Mouse (Mus musculus) heart, postnatal 0 days (tissue): Measurements from ENCODE around the gene Chd9. TPM values are rescaled to one million over a fixed set of nuclear protein-coding genes. Genes with fewer than 3 reads are reported as not detected.

ENCODE experiments used
- ATAC-seq: fragments of 200-750 bp; cut with Nextera tagmentation; 2 replicates; pipeline ENCODE4 v1.8.0; 2017; ENCODE audit warnings: low read depth, moderate number of reproducible peaks, moderate library complexity; ENCODE audit not compliant: insufficient read depth
- DNase-seq: peaks from one replicate; pipeline ENCODE4 v3.0.0-alpha.2; 2016; ENCODE audit warnings: low spot score
- H3K27ac ChIP-seq: fragments of 300-500 bp; sonication (generic); 2 replicates; pipeline ENCODE4 v1.5.1; 2014; ENCODE audit warnings: low read depth, mild to moderate bottlenecking
- H3K27me3 ChIP-seq: fragments of 300-500 bp; sonication (generic); 2 replicates; pipeline ENCODE4 v1.6.1; 2014; ENCODE audit warnings: low read length, mixed read lengths; ENCODE audit not compliant: control insufficient read depth, insufficient read depth
- H3K36me3 ChIP-seq: fragments of 300-500 bp; sonication (generic); replicated peaks from 2 replicates; pipeline ENCODE4 v1.6.1; 2014; ENCODE audit warnings: low read length, mixed read lengths; ENCODE audit not compliant: control insufficient read depth, insufficient read depth
- H3K4me1 ChIP-seq: fragments of 300-500 bp; sonication (generic); 2 replicates; pipeline ENCODE4 v1.6.1; 2014; ENCODE audit warnings: antibody characterized with exemption; ENCODE audit not compliant: control insufficient read depth, insufficient read depth
- H3K4me2 ChIP-seq: fragments of 300-500 bp; sonication (generic); 2 replicates; pipeline ENCODE4 v1.6.1; 2014; ENCODE audit warnings: low read depth, mild to moderate bottlenecking, low read length, moderate library complexity
- H3K4me3 ChIP-seq: fragments of 300-500 bp; sonication (generic); 2 replicates; pipeline ENCODE4 v1.5.1; 2014; ENCODE audit warnings: low read depth, low read length
- H3K9ac ChIP-seq: fragments of 300-500 bp; sonication (generic); replicated peaks from 2 replicates; pipeline ENCODE4 v1.6.1; 2014; ENCODE audit warnings: low read depth, low read length, mixed read lengths
- H3K9me3 ChIP-seq: fragments of 300-500 bp; sonication (generic); replicated peaks from 2 replicates; pipeline ENCODE4 v1.6.1; 2016; ENCODE audit warnings: low read length; ENCODE audit not compliant: control insufficient read depth
- CTCF ChIP-seq: IDR thresholded peaks from 2 replicates; pipeline ENCODE4 v1.5.1; 2016; ENCODE audit warnings: antibody characterized with exemption, control low read depth, low read depth
- EP300 ChIP-seq: IDR thresholded peaks from 2 replicates; pipeline ENCODE4 v1.6.1; 2016; ENCODE audit warnings: antibody characterized with exemption, low read depth
- WGBS: fragments of 180-500 bp; shearing (Covaris S2); extraction: QIAGEN DNeasy Blood & Tissue Kit; methylation state at CpG from one replicate; pipeline ENCODE4 v1.1.7; 2014; 5-methylcytosine and 5-hydroxymethylcytosine counted together
- polyA plus RNA-seq: library from polyadenylated mRNA; unstranded; fragments of >200 nt; fragmentation: Nextera tagmentation; extraction: Ambion mirVana; gene quantifications from 2 replicates; pipeline ENCODE4 v1.2.1, GENCODE M21; 2015
- total RNA-seq: library from RNA; depleted of rRNA; stranded (reverse); fragments of >200 nt; gene quantifications from 2 replicates; pipeline ENCODE4 v1.2.3, GENCODE M21; 2014; ENCODE audit warnings: low replicate concordance

The Chd9 gene
- total and polyA plus RNA-seq, 2 experiments from 2014 or later, result 38.9 to 44.1 TPM

DNA sequence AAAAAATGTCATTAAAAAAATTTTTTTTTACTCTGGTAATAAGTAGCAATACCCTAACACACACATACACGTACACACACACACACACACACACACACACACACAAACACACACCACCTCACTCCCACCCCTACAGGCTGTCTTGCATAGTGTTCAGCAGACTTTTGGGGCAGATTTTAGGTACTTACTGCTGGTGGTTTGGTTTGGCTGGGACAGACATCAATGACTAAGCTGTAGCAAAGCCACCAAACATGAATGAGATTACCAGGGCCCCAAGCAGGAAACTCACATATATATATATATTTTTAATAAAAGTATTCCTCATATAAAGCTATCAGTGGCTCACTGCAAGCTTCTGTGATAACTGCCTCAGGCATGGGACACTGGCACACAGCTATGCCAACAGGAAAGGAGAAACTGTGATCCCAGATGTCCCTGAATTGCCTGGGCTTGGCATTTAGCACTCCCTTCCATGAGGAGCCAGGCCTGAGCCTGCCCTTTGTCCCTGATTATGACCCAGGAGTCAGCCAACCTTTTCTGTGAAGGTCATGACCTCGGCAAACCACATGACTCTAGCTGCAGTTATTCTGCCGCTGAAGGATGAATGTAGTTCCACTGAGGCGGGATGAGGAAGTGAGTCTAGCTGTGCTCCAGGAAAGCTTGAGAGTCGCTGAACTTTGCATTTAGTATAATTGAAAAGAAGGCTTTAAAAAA lies 4.6 kb downstream of the Chd9 start:
- no peak overlapping the region for H3K27ac ChIP-seq
- ATAC-seq (no peak), DNase-seq (no peak)
- no peak overlapping the region for H3K4me2 ChIP-seq
- 61% methylated on average over 5 of the region's 5 CpGs for WGBS
- H3K36me3 ChIP-seq, result no peaks in the 10 kb centered on the region
- peaks cover 11% of the 10 kb centered on the region; the same call in 1 of the 2 replicates for H3K4me1 ChIP-seq
- no peaks in the 10 kb centered on the region for H3K9me3 ChIP-seq
- TF ChIP-seq CTCF (no peak), EP300 (no peak)
- H3K9ac ChIP-seq, result no peak overlapping the region
- H3K27me3 ChIP-seq, result no peaks in the 10 kb centered on the region
- H3K4me3 ChIP-seq, result no peak overlapping the region

DNA sequence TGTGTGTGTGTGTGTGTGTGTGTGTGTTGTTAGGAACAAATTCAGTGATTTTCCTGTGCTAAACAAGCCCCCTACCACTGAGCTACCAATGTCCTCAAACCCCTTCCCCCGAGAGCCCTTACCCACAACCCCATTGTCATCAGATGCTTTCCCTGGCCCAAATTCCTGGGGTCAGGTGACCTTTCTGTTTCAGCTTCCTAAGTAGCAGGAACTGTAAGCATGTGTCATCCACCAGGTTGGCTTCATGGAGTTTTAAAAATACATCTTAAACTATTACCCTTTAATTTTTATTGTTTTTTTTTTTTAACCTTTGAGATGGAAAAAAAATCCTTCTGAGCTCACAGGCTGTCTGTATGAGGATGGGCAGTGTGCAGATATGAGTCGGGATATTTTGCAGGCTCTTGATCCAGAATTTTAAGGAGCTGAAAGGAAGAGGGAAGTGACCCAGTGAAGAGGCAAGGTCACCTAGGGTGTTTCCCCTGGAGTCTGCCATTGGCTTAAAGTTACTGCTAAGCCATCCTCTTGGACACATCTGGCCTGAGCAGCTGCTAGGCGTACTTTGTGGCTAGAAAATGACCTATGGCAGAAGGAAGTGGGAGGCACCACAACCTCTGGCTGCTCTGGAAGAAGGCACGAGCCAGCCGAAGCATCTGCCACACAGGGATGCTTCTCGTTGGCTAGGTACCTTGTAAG lies 5.6 kb downstream of the Chd9 start:
- WGBS, result 67% methylated on average over 6 of the region's 6 CpGs
- Histone ChIP-seq H3K4me2 (no peak overlapping the region), H3K9me3 (no peaks in the 10 kb centered on the region), H3K27me3 (no peaks in the 10 kb centered on the region), H3K9ac (no peak overlapping the region), H3K4me3 (no peak overlapping the region), H3K27ac (no peak overlapping the region), H3K4me1 (peaks cover 11% of the 10 kb centered on the region; the same call in 1 of the 2 replicates), H3K36me3 (no peaks in the 10 kb centered on the region)
- no peak for DNase-seq
- no peak for TF ChIP-seq EP300
- TF ChIP-seq CTCF, result no peak
- ATAC-seq, result no peak

DNA sequence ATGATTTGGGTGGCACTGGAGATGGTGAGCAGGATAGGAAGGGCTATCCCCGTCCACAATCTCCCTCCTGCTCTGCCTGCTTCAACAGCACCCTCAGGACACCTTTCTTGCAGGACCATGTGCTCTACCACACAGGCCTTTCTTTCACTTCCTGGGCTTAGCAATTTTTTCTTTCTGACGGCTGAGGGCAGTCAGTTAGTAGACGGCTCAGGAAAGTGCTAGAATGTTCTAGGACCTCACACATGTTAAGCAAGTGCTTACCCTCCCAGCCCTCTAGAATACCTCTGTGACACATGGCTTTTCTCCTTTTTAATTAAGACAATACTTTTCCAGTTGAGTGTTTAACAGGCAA lies 6.1 kb downstream of the Chd9 start:
- WGBS, result 77% methylated on average over 3 of the region's 3 CpGs
- ATAC-seq (no peak), DNase-seq (no peak)
- Histone ChIP-seq H3K4me2 (no peak overlapping the region), H3K4me3 (no peak overlapping the region), H3K9ac (no peak overlapping the region), H3K9me3 (no peaks in the 10 kb centered on the region), H3K36me3 (no peaks in the 10 kb centered on the region), H3K4me1 (peaks cover 7% of the 10 kb centered on the region; the same call in 1 of the 2 replicates), H3K27ac (no peak overlapping the region), H3K27me3 (no peaks in the 10 kb centered on the region)
- TF ChIP-seq CTCF, result no peak

DNA sequence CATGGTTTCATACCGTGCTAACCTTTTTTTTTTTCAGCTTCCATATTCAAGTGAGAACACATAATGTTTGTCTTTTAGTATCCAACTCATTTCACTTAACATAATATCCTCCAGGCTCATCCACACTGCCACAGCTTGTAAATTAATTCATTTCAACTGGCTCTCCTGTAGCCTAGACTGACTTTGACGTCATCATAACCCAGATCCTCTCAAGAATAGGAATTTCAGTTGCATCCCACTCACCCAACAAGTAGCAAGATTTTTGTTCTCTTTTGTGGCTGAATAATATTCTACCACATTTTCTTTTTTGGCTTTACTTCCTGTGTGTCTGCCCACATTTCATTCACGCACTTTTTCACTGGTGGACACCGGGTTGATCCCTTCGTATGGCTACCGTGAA lies 9.3 kb downstream of the Chd9 start:
- ATAC-seq (no peak), DNase-seq (no peak)
- no peak overlapping the region for H3K4me2 ChIP-seq
- no peaks in the 10 kb centered on the region for H3K36me3 ChIP-seq
- 87% methylated on average over 6 of the region's 6 CpGs for WGBS
- 0 out of 2 replicates have a peak, but pooled peaks cover 5% of the 10 kb centered on the region for H3K4me1 ChIP-seq
- no peak overlapping the region for H3K4me3 ChIP-seq
- no peak overlapping the region for H3K27ac ChIP-seq
- TF ChIP-seq EP300 (no peak), CTCF (no peak)
- H3K9ac ChIP-seq, result no peak overlapping the region
- no peaks in the 10 kb centered on the region for H3K27me3 ChIP-seq
- H3K9me3 ChIP-seq, result no peaks in the 10 kb centered on the region

DNA sequence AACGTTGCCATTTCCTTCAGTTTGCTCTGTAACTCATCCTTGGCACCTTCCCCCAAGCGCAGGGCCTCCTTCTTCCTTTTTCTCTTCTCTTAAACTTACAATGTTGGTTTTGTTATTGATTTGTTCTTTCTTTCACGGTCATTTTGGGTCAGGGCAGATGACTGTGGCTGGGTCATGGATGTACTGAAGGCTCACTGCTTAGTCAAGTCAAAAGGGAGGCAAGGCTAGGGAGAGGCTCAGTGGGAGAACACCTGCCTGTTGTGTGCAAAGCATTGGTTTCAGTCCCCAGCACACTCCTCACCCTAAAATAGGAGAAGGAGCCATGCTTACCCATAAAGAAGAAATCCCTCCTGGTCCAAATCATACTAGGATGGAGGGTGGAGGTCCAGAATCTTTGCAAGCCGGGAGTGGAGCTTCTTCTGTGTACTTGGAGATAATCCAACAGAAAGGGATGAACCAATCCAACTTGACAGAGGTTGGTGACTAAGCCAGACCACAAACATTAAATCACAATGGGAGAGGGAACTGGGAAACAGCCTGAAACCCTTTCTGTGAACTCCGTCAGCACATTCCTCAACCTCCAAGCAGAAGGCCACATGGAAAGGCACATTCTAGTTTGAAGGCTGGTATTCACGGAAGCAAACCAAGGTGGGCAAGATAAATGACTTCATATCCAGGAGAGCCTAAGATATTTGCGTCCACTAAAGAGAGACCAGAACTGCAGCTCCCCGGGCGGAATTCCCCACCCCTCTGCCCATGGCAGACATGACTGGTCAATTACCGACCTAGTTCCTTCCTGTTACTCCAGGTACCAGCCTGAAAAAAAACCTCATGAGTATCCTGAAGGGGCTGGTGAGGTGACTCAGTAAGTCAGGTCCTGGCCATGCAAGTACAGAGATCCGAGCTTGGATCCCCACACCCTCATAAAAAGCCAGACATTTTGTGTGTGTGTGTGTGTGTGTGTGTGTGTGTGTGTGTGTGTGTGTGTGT lies 11.9 kb downstream of the Chd9 start:
- Histone ChIP-seq H3K27me3 (no peaks in the 10 kb centered on the region), H3K4me3 (no peak overlapping the region), H3K4me1 (no peaks in the 10 kb centered on the region), H3K9me3 (no peaks in the 10 kb centered on the region), H3K4me2 (no peak overlapping the region), H3K9ac (no peak overlapping the region), H3K27ac (0 out of 2 replicates have a peak overlapping the region, but pooled peaks have one; percentile 1), H3K36me3 (no peaks in the 10 kb centered on the region)
- ATAC-seq (no peak), DNase-seq (peak; percentile 34)
- TF ChIP-seq CTCF, result no peak
- no peak for TF ChIP-seq EP300
- 63% methylated on average over 11 of the region's 11 CpGs for WGBS
